Mouse (Mus musculus) E14TG2a.4 (cell line): ENCODE measurements at regions not wholly inside any gene's neighbourhood (a gene's known extent, or its start where the extent isn't known, plus 50 kb on each side); places are given as distances from the start of the nearest gene placed in this dataset.

Source experiments
- CTCF ChIP-seq: conservative IDR thresholded peaks from 2 replicates; pipeline ENCODE4 v1.5.1; 2014; ENCODE audit warnings: low read length
- NANOG ChIP-seq: IDR thresholded peaks from 2 replicates; pipeline ENCODE4 v1.6.1; 2014; ENCODE audit warnings: borderline replicate concordance, low read length, mixed read lengths
- POU5F1 ChIP-seq: IDR thresholded peaks from 2 replicates; pipeline ENCODE4 v1.6.1; 2014; ENCODE audit warnings: low read length, borderline replicate concordance

GRCm38 (mm10) chr1:124156832-124157231, 111.5 kb upstream of the Dpp10 start:
- no peak for TF ChIP-seq CTCF
- TF ChIP-seq POU5F1, result no peak
- TF ChIP-seq NANOG, result no peak
